Mouse (Mus musculus) lung, embryonic 16.5 days (tissue): ENCODE data around the gene Notch3. TPM values are rescaled to one million over a fixed set of nuclear protein-coding genes. Genes with fewer than 3 reads are reported as not detected.

ENCODE experiments used
- polyA plus RNA-seq: library from polyadenylated mRNA; unstranded; fragments of >200 nt; fragmentation: Nextera tagmentation; extraction: Ambion mirVana; gene quantifications from 2 replicates; pipeline ENCODE4 v1.2.1, GENCODE M21; 2015

Gene Notch3
- polyA plus RNA-seq, 1 experiment from 2014 or later = 17.3 TPM

Other genes with a start within 250 kb of the Notch3 start
- 53.4 and 58.5 TPM in 2 replicates for gene Rrp1b, start 130.8 kb downstream of the Notch3 start, polyA plus RNA-seq
- gene Hsf2bp, start 130.5 kb downstream of the Notch3 start, polyA plus RNA-seq = 0.57 and 0.87 TPM in 2 replicates
- 0.21 and 0.24 TPM in 2 replicates for gene Ephx3, start 22.7 kb upstream of the Notch3 start, polyA plus RNA-seq
- gene Brd4, start 117.9 kb upstream of the Notch3 start, polyA plus RNA-seq = 70.6 and 83.2 TPM in 2 replicates
- 92.9 and 100 TPM in 2 replicates for gene Akap8, start 154.4 kb upstream of the Notch3 start, polyA plus RNA-seq
- gene Akap8l, start 183.8 kb upstream of the Notch3 start, polyA plus RNA-seq = 101 and 108 TPM in 2 replicates
- gene Wiz, start 222.6 kb upstream of the Notch3 start, polyA plus RNA-seq = 22.6 and 27.0 TPM in 2 replicates
- 1.7 and 4.0 TPM in 2 replicates for gene Rasal3, start 236.7 kb upstream of the Notch3 start, polyA plus RNA-seq